Mouse (Mus musculus): ENCODE measurements around the gene Gm11444.

DNA sequence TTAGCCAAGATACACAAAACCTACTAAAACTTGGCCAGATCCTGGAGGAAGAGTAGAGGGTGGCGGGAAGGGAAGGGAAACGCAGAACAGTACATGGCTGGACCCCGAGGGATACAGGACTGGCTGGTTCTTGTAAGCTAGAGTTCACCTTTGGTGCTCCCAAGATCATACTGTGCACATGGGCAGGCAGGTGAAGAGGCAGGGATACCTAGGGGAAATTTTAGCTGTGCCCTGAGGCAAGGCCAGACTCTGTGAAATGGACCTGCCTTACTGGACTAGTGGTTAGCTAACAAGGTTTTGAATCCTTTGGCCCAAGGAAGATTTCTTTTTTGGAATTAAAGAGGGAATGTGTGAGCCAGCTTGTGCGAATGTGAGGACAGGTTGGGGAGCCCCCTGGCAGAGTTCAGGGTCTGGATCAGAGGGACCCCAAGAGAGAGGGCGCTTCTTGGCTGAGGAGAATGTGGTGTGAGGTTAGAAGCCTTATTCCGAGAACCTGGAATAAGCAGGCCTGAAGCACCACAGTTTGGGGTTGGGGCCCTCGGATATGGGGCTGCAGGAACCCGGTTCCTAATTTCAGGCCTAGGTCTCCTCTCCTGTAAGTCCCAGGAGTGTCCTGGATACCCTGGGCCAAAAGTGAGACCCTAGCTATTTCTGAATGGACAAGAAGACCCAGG, 39.1 kb upstream of the Gm11444 start:
- TF ChIP-seq CTCF (conservative IDR thresholded peaks at IDR 0.05 in 1 of 2, IDR thresholded peaks at IDR 0.05 in 1 of 2; ENCODE audit: low read depth in 2 of 2, low read length in 2 of 2) (no peak), POLR2AphosphoS2 (IDR thresholded peaks at IDR 0.05; ENCODE audit: low read depth, low read length) (no peak), NRF1 (IDR thresholded peaks at IDR 0.05; ENCODE audit: low read depth, low read length) (no peak)

All from CH12.LX (cell line).